Mouse (Mus musculus) forebrain, embryonic 12.5 days (tissue): Measurements from ENCODE around the gene Lemd2. TPM values are rescaled to one million over a fixed set of nuclear protein-coding genes. Genes with fewer than 3 reads are reported as not detected.

Experiments
- ATAC-seq: fragments of 200-750 bp; cut with Nextera tagmentation; 2 replicates; pipeline ENCODE4 v1.8.0; 2017; ENCODE audit warnings: moderate TSS enrichment; ENCODE audit not compliant: low FRiP score
- H3K27ac ChIP-seq: fragments of 300-500 bp; sonication (generic); 2 replicates; pipeline ENCODE4 v1.5.1; 2016; ENCODE audit warnings: mild to moderate bottlenecking
- H3K27me3 ChIP-seq: fragments of 300-500 bp; sonication (generic); 2 replicates; pipeline ENCODE4 v1.6.1; 2016; ENCODE audit warnings: mild to moderate bottlenecking
- H3K36me3 ChIP-seq: fragments of 300-500 bp; sonication (generic); replicated peaks from 2 replicates; pipeline ENCODE4 v1.6.1; 2016; ENCODE audit warnings: mild to moderate bottlenecking
- H3K4me1 ChIP-seq: fragments of 300-500 bp; sonication (generic); 2 replicates; pipeline ENCODE4 v1.6.1; 2016
- H3K4me2 ChIP-seq: fragments of 300-500 bp; sonication (generic); 2 replicates; pipeline ENCODE4 v1.6.1; 2016; ENCODE audit warnings: mild to moderate bottlenecking, moderate library complexity
- H3K4me3 ChIP-seq: fragments of 300-500 bp; sonication (generic); replicated peaks from 2 replicates; pipeline ENCODE4 v1.5.1; 2016; ENCODE audit warnings: mild to moderate bottlenecking
- H3K9ac ChIP-seq: fragments of 300-500 bp; sonication (generic); 2 replicates; pipeline ENCODE4 v1.6.1; 2016; ENCODE audit warnings: mild to moderate bottlenecking
- H3K9me3 ChIP-seq: fragments of 300-500 bp; sonication (generic); 2 replicates; pipeline ENCODE4 v1.6.1; 2016
- WGBS: fragments of 180-500 bp; shearing (Covaris S2); methylation state at CpG from one replicate; pipeline ENCODE4 v1.1.7; 2016; 5-methylcytosine and 5-hydroxymethylcytosine counted together
- polyA plus RNA-seq: library from polyadenylated mRNA; unstranded; fragments of >200 nt; fragmentation: Nextera tagmentation; extraction: Ambion mirVana; gene quantifications from 2 replicates; pipeline ENCODE4 v1.2.1, GENCODE M21; 2016

The Lemd2 gene
- polyA plus RNA-seq, 1 experiment from 2014 or later, result 30.8 TPM

DNA sequence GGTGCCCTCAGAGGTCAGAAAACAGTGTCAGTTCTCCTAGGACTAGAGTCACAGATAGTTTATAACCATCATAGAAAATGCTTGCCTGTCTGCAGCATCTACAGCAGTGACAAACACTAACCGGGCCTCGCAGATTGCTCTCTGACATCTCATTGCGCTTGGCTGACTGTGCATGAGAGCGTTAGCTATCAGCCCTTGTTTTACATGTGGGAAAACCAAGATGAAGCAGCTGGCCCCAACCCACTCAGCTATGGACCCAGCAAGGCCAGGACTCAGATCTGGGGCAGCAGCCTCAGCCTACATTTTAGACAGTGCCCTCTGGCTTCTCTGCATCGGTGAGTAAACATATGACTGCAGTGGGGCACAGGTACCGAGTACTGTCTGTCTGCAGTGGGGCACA, 19.6 kb upstream of the Lemd2 start:
- Histone ChIP-seq H3K27ac (no peak overlapping the region), H3K4me1 (peaks cover 49% of the 10 kb centered on the region), H3K9ac (no peak overlapping the region), H3K4me3 (no peak overlapping the region), H3K36me3 (no peaks in the 10 kb centered on the region), H3K27me3 (no peaks in the 10 kb centered on the region; the same call in none of the 2 replicates), H3K4me2 (no peak overlapping the region), H3K9me3 (no peaks in the 10 kb centered on the region)
- 90% methylated on average over 6 of the region's 6 CpGs for WGBS
- ATAC-seq, result no peak

DNA sequence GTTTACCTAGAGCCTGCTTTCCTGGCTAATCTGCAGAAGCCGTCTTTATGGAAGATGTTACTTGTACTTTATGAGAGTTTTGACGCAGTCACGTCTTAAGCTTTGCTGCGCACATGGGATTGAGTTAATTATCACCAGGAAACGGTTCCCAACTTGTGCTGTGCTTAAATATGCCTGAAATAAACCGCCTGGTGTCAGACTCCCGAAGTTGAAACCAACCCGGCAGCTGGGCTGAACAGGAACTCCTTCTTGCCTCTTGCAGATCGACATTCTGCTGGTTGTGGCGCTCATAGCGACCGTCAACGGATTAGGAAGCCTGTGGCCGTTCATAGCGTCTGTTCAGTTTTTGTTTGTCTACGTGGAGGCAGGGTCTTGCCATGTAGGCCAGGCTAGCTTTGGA, 17.3 kb upstream of the Lemd2 start:
- 90% methylated on average over 16 of the region's 16 CpGs for WGBS
- ATAC-seq, result no peak
- no peaks in the 10 kb centered on the region for H3K9me3 ChIP-seq

DNA sequence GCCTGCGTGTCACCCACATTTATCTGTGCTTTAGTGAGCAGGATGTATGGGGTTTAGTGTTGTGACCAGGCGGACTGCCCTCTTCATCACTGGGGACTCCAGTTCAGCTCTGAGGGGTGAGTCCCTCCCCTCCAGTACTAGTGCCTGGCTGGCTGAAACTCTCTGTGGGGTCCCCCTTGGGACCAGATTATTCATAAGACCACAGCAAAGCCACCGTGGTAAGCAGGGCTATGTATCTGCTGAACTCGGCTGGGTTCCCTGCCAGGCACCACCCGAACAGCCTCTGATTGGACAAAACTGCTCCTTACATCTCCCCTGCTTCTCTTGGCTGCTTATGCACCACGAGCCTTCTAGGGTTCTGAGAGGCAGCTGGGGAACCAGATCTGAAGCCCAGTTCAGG, 14.6 kb upstream of the Lemd2 start:
- peaks cover 3% of the 10 kb centered on the region; the same call in 1 of the 2 replicates for H3K27me3 ChIP-seq
- ATAC-seq, result no peak
- H3K4me3 ChIP-seq, result no peak overlapping the region
- H3K27ac ChIP-seq, result no peak overlapping the region
- WGBS, result 50% methylated on average over 6 of the region's 6 CpGs
- no peak overlapping the region for H3K4me2 ChIP-seq
- H3K9ac ChIP-seq, result no peak overlapping the region
- no peaks in the 10 kb centered on the region for H3K9me3 ChIP-seq
- no peaks in the 10 kb centered on the region for H3K36me3 ChIP-seq
- H3K4me1 ChIP-seq, result peaks cover 16% of the 10 kb centered on the region

More for the DNA sequence above, 17.3 kb upstream of the Lemd2 start:
- H3K4me3 ChIP-seq, result no peak overlapping the region
- peaks cover 3% of the 10 kb centered on the region for H3K27me3 ChIP-seq
- H3K36me3 ChIP-seq, result no peaks in the 10 kb centered on the region
- no peak overlapping the region for H3K4me2 ChIP-seq
- H3K9ac ChIP-seq, result no peak overlapping the region
- no peak overlapping the region for H3K27ac ChIP-seq
- H3K4me1 ChIP-seq, result peaks cover 35% of the 10 kb centered on the region

DNA sequence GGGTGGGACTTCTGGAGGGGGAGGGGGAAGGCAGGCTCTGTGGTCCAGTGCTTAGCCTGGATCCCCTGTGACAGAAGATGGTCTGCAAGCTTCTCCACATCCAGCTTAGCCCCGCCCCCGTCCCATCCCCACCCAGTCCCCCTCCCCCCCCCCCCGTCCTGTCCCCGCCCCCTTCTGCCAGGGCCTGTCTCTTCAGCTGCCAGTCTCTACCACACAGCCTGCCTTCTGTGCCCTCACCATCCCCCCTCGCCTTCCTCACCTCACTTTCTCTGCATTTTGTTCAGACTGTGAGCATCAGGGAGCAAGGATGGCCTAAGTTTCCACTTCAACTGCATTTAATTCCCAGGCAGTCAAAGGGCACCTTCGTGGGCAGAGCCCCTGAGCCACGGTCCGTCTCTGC, 14.1 kb upstream of the Lemd2 start:
- no peak for ATAC-seq
- Histone ChIP-seq H3K4me1 (peaks cover 13% of the 10 kb centered on the region), H3K9me3 (no peaks in the 10 kb centered on the region), H3K4me2 (no peak overlapping the region), H3K36me3 (no peaks in the 10 kb centered on the region), H3K27ac (no peak overlapping the region), H3K4me3 (no peak overlapping the region), H3K9ac (no peak overlapping the region), H3K27me3 (peaks cover 3% of the 10 kb centered on the region; the same call in 1 of the 2 replicates)
- WGBS, result 62% methylated on average over 6 of the region's 8 CpGs

DNA sequence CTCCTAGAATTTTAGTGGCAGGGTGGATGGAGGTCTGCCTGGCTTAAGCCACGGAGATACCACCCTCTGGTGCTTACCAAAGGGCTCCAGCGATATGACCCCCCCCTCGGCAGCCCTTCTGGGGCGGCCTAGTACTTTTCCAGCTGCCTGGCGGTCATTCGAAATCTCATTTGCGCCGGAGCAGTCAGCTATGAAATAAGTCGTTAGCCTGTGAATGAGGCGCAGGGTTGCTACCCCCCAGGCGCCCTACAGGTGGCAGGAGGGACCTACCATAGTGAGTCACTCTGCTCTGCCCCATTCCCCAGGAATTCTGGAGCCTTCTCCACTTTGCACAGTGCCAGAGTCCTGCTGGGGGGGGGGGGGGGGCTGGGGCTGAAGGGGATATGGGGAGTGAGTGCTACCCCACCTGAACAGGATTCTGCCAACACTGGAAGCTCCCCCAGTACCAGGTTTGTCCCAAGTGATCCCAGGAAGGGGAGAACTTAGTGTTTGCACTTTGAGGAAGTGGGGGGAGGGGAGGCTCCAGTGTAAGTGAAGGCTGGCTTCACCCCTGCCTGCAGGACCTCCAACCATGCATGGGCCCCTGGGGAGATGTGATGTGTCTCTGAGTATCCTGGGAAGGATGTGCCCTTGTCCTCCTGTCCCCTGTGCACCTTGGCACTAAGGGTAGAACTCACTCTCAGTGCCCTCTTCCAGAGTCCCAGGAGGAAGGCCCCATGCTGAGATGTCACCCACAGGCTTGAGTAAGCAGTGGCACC, 8.7 kb upstream of the Lemd2 start:
- no peak overlapping the region for H3K4me2 ChIP-seq
- WGBS, result 4% methylated on average over 11 of the region's 11 CpGs

DNA sequence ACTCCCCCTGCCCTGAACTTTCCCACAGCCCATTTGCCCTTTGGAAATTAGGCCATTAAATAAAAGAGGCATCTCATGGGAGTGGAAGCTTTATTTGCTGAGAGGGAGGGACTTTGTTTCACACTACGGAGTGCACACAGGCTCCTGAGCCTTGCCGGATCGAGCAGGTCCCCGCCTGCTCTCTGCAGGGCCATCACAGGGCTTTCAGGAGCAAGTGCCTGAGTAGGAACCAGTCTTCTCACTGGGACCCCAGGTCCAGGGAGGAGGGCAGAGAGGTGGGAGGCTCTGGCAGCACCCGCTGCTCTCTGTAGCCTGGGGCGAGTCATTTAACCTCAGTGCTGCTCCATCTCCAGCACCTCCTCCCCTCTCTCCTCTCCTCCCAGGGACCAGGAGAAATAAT, 7.7 kb upstream of the Lemd2 start:
- no peak for ATAC-seq
- 33% methylated on average over 6 of the region's 6 CpGs for WGBS
- H3K4me2 ChIP-seq, result no peak overlapping the region
- H3K27ac ChIP-seq, result no peak overlapping the region
- H3K4me3 ChIP-seq, result no peak overlapping the region
- H3K27me3 ChIP-seq, result peaks cover 17% of the 10 kb centered on the region; the same call in 1 of the 2 replicates
- no peaks in the 10 kb centered on the region for H3K36me3 ChIP-seq
- H3K9me3 ChIP-seq, result peaks cover 2% of the 10 kb centered on the region; the same call in 1 of the 2 replicates
- H3K4me1 ChIP-seq, result peaks cover 20% of the 10 kb centered on the region
- H3K9ac ChIP-seq, result no peak overlapping the region

More for the DNA sequence above, 8.7 kb upstream of the Lemd2 start:
- peak; percentile 67; the same call in 1 of the 2 replicates for ATAC-seq
- H3K9me3 ChIP-seq, result peaks cover 2% of the 10 kb centered on the region; the same call in 1 of the 2 replicates
- peaks cover 19% of the 10 kb centered on the region; the same call in 1 of the 2 replicates for H3K27me3 ChIP-seq
- H3K4me1 ChIP-seq, result peaks cover 13% of the 10 kb centered on the region
- no peak overlapping the region for H3K4me3 ChIP-seq
- H3K36me3 ChIP-seq, result no peaks in the 10 kb centered on the region
- H3K9ac ChIP-seq, result no peak overlapping the region
- no peak overlapping the region for H3K27ac ChIP-seq

DNA sequence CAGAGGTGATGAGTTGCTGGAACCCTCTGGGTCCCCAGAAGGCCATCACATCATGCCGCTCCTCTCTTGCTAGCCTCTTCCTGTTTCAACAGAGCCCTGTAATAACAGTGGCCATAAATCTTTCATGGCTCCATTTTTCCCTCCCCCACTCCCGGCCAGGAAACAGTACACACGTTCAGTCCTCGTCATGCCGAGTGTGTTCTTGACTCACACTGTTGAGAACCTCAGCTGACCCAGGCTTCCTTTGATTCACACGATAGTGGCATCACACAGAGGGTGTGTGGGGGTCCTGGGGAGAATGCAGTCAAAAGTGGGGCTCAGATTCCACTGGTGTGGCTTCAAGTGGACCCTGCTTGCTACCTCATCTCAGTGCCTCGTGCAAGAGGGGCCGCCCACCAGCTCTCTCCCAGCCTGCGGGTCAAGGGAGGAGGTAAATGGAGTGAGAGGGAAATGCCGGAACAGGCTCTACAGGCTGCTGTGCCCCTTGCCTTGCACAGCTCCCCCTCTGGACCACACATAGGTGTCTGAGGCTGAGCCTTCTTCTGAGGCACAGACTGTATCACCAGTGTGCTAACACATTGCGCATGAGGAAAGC, 2.9 kb upstream of the Lemd2 start:
- Histone ChIP-seq H3K4me3 (no peak overlapping the region), H3K36me3 (0 out of 2 replicates have a peak, but pooled peaks cover 4% of the 10 kb centered on the region), H3K9ac (no peak overlapping the region), H3K27me3 (peaks cover 15% of the 10 kb centered on the region; the same call in 1 of the 2 replicates), H3K27ac (no peak overlapping the region), H3K4me2 (no peak overlapping the region), H3K9me3 (peaks cover 2% of the 10 kb centered on the region; the same call in 1 of the 2 replicates), H3K4me1 (peaks cover 33% of the 10 kb centered on the region)
- WGBS, result 71% methylated on average over 11 of the region's 11 CpGs
- no peak for ATAC-seq

DNA sequence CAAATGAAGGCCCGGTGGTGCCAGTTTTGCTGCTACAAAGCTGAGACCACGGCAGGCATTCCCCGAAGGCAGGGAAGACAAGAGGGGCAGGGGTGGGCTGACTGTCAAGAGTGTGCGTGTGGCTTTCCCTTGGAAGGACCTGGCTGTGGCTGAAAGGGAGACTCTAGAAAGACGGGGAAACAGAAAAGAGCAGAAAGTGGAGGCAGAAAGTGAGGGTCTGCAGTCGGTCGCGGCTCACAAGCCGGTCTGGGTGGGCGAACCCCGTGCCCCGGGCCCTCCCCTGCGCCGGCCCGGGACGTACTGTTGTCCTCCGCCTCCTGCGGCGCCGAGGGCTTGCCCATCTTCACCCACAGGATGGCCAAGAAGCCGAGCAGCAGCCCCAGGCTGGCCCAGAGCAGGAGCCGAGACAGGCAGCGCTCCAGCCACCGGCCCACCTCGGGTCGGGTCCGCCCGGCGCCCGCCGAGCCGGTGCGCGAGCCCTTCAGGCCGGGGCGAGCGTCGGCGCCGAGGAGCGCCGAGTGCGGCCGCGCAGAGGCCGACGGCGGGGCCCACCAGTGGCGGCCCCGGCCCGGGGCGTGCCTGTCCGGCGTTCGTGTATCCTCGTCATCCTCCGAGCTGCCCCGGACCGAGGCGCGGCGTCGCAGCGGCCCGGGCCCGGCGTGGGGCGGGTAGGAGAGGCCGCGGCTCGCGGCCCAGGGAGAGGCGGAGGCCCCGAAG, 753 bp downstream of the Lemd2 start:
- H3K9me3 ChIP-seq, result no peaks in the 10 kb centered on the region
- H3K9ac ChIP-seq, result peak overlapping the region; percentile 98
- peaks cover 41% of the 10 kb centered on the region for H3K4me1 ChIP-seq
- H3K4me2 ChIP-seq, result peak overlapping the region; percentile 80
- peaks cover 40% of the 10 kb centered on the region for H3K36me3 ChIP-seq
- H3K27me3 ChIP-seq, result 0 out of 2 replicates have a peak, but pooled peaks cover 4% of the 10 kb centered on the region
- H3K27ac ChIP-seq, result peak overlapping the region; percentile 97
- ATAC-seq, result peak; percentile 54
- WGBS, result under 1% methylated on average over 67 of the region's 74 CpGs
- H3K4me3 ChIP-seq, result peak overlapping the region; percentile 97

DNA sequence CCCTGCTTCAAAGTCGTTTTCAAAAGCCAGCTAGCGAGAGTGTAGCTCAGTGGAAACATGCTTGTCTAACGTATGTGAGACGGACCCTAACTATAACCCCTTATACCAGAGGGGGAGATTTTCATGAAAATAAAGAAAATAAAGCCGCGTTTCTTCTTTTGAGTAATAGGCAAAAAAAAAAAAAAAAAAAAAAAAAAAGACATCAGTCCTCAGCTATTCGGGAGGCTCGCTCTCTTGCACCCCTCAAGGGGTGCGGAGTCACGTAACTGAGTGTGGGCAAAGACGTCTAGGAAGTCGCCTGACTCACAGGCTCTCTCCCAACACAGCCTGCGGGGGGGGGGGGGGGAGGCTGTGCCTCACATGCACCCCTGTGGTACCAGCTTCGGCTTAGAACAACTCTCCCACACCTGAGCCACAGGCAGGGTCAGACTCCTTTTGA, 1.3 kb downstream of the Lemd2 start:
- peak overlapping the region; percentile 98 for H3K9ac ChIP-seq
- ATAC-seq, result no peak
- peak overlapping the region; percentile 80 for H3K4me2 ChIP-seq
- 0 out of 2 replicates have a peak, but pooled peaks cover 4% of the 10 kb centered on the region for H3K27me3 ChIP-seq
- H3K4me1 ChIP-seq, result peaks cover 41% of the 10 kb centered on the region
- WGBS, result 43% methylated on average over 14 of the region's 14 CpGs
- H3K27ac ChIP-seq, result peak overlapping the region; percentile 97
- peaks cover 46% of the 10 kb centered on the region for H3K36me3 ChIP-seq
- H3K4me3 ChIP-seq, result peak overlapping the region; percentile 97
- no peaks in the 10 kb centered on the region for H3K9me3 ChIP-seq

DNA sequence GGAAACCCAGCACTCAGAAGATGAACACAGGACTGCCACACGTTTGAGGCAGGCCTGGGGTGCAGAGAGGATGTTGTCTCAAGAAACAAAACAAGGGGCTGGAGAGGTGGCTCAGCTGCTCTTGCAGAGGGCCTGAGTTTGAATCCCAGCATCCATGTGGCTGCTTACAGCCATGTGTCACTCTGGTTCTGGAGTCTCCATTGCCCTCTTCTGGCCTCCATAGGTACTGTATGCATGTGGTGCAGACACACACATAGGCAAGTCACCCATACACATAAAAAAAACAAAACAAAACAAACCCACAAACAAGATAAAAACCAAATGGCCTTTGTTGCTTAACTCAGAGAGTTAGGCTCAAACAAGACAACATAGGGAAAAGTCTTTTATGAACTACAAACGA, 2.3 kb downstream of the Lemd2 start:
- Histone ChIP-seq H3K27ac (no peak overlapping the region), H3K36me3 (peaks cover 55% of the 10 kb centered on the region), H3K9ac (no peak overlapping the region), H3K27me3 (0 out of 2 replicates have a peak, but pooled peaks cover 4% of the 10 kb centered on the region), H3K9me3 (no peaks in the 10 kb centered on the region), H3K4me2 (no peak overlapping the region), H3K4me3 (no peak overlapping the region), H3K4me1 (peaks cover 38% of the 10 kb centered on the region)
- ATAC-seq, result no peak
- 81% methylated on average over 2 of the region's 2 CpGs for WGBS

DNA sequence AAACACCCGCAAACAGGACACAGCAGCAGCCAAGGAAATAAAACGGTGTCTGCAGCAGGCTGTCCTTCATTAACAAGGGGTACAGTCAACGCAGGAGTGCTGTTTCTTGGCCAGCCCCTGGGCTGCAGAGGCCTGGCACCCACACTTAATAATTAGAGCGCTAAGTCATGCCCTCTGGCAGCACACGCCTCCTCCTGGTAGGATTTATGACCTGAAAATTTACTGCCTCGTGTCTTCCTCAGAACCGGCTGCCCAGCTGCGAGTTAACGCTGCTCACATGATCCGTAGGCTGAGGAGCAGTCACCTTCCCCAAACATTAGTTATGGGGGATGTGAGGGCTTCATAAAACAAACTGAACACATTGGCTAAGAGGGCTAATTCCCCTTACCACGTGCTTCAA, 3.5 kb downstream of the Lemd2 start:
- Histone ChIP-seq H3K4me3 (no peak overlapping the region), H3K27ac (no peak overlapping the region), H3K9ac (no peak overlapping the region), H3K36me3 (peaks cover 67% of the 10 kb centered on the region), H3K9me3 (no peaks in the 10 kb centered on the region), H3K4me1 (peaks cover 47% of the 10 kb centered on the region), H3K27me3 (no peaks in the 10 kb centered on the region), H3K4me2 (no peak overlapping the region)
- ATAC-seq, result no peak
- WGBS, result 88% methylated on average over 11 of the region's 11 CpGs

DNA sequence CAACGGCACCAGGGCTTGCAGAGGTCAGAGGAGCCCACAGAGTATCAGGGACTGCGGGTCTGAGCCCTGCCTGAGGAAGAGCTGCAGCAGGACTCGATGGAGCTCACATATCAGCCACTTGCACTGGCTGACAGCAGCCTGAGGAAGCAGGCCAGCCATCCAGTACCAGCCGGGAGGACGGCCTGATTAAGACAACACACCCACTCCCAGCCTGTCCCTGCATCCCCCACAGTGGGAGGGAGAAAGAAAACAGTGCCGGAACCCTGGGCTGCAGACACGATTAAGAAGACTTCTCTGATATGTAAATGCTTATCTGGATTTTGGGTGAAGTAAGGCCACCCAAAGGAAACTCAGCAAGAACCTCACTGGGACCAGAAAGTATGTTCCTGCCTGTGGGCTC, 4.4 kb downstream of the Lemd2 start:
- H3K4me2 ChIP-seq, result no peak overlapping the region
- H3K9me3 ChIP-seq, result no peaks in the 10 kb centered on the region
- WGBS, result 78% methylated on average over 7 of the region's 7 CpGs
- H3K27ac ChIP-seq, result no peak overlapping the region
- H3K4me3 ChIP-seq, result no peak overlapping the region
- H3K36me3 ChIP-seq, result peaks cover 77% of the 10 kb centered on the region
- no peak for ATAC-seq
- no peak overlapping the region for H3K9ac ChIP-seq
- no peaks in the 10 kb centered on the region for H3K27me3 ChIP-seq
- H3K4me1 ChIP-seq, result peaks cover 50% of the 10 kb centered on the region
